Mouse (Mus musculus) bone marrow macrophage, adult 2 months (primary cell): Measurements from ENCODE around the gene Zbtb34. TPM values are rescaled to one million over a fixed set of nuclear protein-coding genes. Genes with fewer than 3 reads are reported as not detected.
A peak's percentile ranks its signal among the peaks of the same experiment; 100 is the strongest.

Experiments used
- H3K27ac ChIP-seq: 2 replicates; pipeline ENCODE4 v1.5.1; 2012; ENCODE audit warnings: low read depth, low read length; ENCODE audit not compliant: insufficient read depth
- H3K4me1 ChIP-seq: 2 replicates; pipeline ENCODE4 v1.6.1; 2012; ENCODE audit warnings: low read length; ENCODE audit not compliant: control insufficient read depth, insufficient read depth
- H3K4me3 ChIP-seq: 2 replicates; pipeline ENCODE4 v1.5.1; 2012; ENCODE audit warnings: mild to moderate bottlenecking, low read length, moderate library complexity; ENCODE audit not compliant: insufficient read depth
- CTCF ChIP-seq: IDR thresholded peaks from 2 replicates; pipeline ENCODE4 v1.5.1; 2012; ENCODE audit warnings: low read depth, mild to moderate bottlenecking, low read length, moderate library complexity
- POLR2A ChIP-seq: IDR thresholded peaks from 2 replicates; pipeline ENCODE4 v1.6.1; 2012; ENCODE audit warnings: mild to moderate bottlenecking, low read depth, low read length, borderline replicate concordance
- polyA plus RNA-seq: library from polyadenylated mRNA; stranded (reverse); fragments of >200 nt; gene quantifications from 2 replicates; pipeline ENCODE4 v1.2.4, GENCODE M21; 2012; ENCODE audit not compliant: missing spikeins, insufficient read depth, insufficient read length

The Zbtb34 gene
- polyA plus RNA-seq, 1 experiment: 18.6 TPM

GRCm38 (mm10) chr2:33402638-33403037, 28.5 kb downstream of the Zbtb34 start:
- Histone ChIP-seq H3K4me1 (peaks cover 34% of the 10 kb centered on the region), H3K4me3 (no peak overlapping the region), H3K27ac (no peak overlapping the region)
- TF ChIP-seq CTCF: no peak; the same call in 1 of the 2 replicates
- TF ChIP-seq POLR2A: no peak

GRCm38 (mm10) chr2:33402236-33402635, 28.9 kb downstream of the Zbtb34 start:
- peaks cover 32% of the 10 kb centered on the region for H3K4me1 ChIP-seq
- H3K4me3 ChIP-seq: no peak overlapping the region
- H3K27ac ChIP-seq: no peak overlapping the region
- peak; percentile 77 for TF ChIP-seq CTCF
- no peak for TF ChIP-seq POLR2A

- Histone ChIP-seq H3K4me1 (peaks cover 25% of the 10 kb centered on the region), H3K4me3 (no peak overlapping the region), H3K27ac (no peak overlapping the region)
- TF ChIP-seq POLR2A (no peak), CTCF (no peak)
Measured at GRCm38 (mm10) chr2:33401217-33401616, 29.9 kb downstream of the Zbtb34 start.

GRCm38 (mm10) chr2:33400541-33400940, 30.6 kb downstream of the Zbtb34 start:
- Histone ChIP-seq H3K4me1 (peaks cover 22% of the 10 kb centered on the region), H3K4me3 (no peak overlapping the region), H3K27ac (no peak overlapping the region)
- TF ChIP-seq POLR2A (no peak), CTCF (no peak)

- H3K4me3 ChIP-seq: no peak overlapping the region
- peaks cover 12% of the 10 kb centered on the region for H3K4me1 ChIP-seq
- H3K27ac ChIP-seq: no peak overlapping the region
- TF ChIP-seq POLR2A (no peak), CTCF (no peak)
Measured at GRCm38 (mm10) chr2:33399091-33399490, 32.0 kb downstream of the Zbtb34 start.

- H3K4me3 ChIP-seq: no peak overlapping the region
- H3K27ac ChIP-seq: no peak overlapping the region
- H3K4me1 ChIP-seq: peaks cover 3% of the 10 kb centered on the region
- no peak for TF ChIP-seq POLR2A
- TF ChIP-seq CTCF: no peak
Measured at GRCm38 (mm10) chr2:33397036-33397435, 34.1 kb downstream of the Zbtb34 start.

GRCm38 (mm10) chr2:33395053-33395452, 36.1 kb downstream of the Zbtb34 start:
- peaks cover 3% of the 10 kb centered on the region for H3K4me1 ChIP-seq
- TF ChIP-seq POLR2A (no peak), CTCF (no peak)
- H3K4me3 ChIP-seq: no peak overlapping the region
- H3K27ac ChIP-seq: no peak overlapping the region

- H3K4me3 ChIP-seq: no peak overlapping the region
- TF ChIP-seq POLR2A (no peak), CTCF (no peak)
- H3K4me1 ChIP-seq: peaks cover 2% of the 10 kb centered on the region
- H3K27ac ChIP-seq: no peak overlapping the region
Measured at GRCm38 (mm10) chr2:33393951-33394635, 37.0 kb downstream of the Zbtb34 start.

GRCm38 (mm10) chr2:33393021-33393420, 38.1 kb downstream of the Zbtb34 start:
- Histone ChIP-seq H3K4me3 (no peak overlapping the region), H3K4me1 (no peaks in the 10 kb centered on the region), H3K27ac (no peak overlapping the region)
- no peak for TF ChIP-seq CTCF
- no peak for TF ChIP-seq POLR2A

- Histone ChIP-seq H3K4me3 (peak overlapping the region; percentile 51), H3K27ac (no peak overlapping the region), H3K4me1 (no peaks in the 10 kb centered on the region; the same call in 1 of the 2 replicates)
- TF ChIP-seq CTCF (no peak), POLR2A (no peak)
Measured at GRCm38 (mm10) chr2:33371648-33372408, 59.3 kb downstream of the Zbtb34 start.
